Mouse (Mus musculus) inflammation-experienced regulatory T-cells, adult 6 months (primary cell): ENCODE measurements around the gene Atg2b. TPM values are rescaled to one million over a fixed set of nuclear protein-coding genes. Genes with fewer than 3 reads are reported as not detected.

Experiments used
- ATAC-seq: one replicate; pipeline ENCODE4 v1.8.0; 2017
- polyA plus RNA-seq, 3 experiments: library from polyadenylated mRNA; unstranded; fragments of 100-300 nt; shearing (Covaris generic); gene quantifications; one replicate each; pipeline ENCODE4 v1.2.1; 2017

The Atg2b gene
- 10 to 100 TPM in 2 of 3 experiments, 1 to 10 TPM in 1; 5.4 to 17.8 (median 13.3) TPM for polyA plus RNA-seq

DNA sequence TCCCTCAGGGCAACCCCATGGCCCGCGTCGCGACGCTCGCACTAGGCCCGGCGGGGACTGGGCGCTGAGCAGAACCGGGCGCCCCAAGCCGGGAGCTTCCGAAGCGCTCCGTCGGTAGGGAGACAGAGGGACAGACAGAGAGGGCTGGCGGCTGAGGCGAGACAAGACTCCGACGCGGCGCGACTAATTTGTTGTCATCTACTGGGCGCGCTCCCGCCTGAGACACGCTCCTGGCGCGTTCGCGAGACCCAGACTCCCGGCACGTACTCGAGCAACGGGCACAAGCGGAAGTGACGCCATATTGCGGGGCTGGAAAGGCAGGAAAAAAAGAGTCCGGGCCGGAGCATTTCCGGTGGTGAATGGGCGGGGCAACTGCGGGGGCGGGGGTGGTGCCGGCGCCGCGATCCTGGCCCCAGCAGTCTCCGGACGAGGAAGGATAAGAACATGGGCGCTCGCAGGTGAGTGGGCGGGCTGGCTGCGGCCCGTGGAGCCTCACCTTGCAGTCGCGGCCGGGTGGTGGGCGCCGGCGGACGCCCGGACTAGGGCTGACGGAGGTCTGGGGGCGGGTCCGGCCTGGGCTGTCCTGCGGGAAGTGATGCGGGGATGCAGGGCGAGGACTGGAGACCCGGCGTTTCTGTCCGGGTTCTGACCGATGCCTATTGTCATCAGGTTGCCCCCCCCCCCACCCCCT is at the start of gene Atg2b:
Atg2b (minus strand) TSS at position 211 of the 691 bp plus-strand sequence.
- peak; percentile 79 for ATAC-seq

DNA sequence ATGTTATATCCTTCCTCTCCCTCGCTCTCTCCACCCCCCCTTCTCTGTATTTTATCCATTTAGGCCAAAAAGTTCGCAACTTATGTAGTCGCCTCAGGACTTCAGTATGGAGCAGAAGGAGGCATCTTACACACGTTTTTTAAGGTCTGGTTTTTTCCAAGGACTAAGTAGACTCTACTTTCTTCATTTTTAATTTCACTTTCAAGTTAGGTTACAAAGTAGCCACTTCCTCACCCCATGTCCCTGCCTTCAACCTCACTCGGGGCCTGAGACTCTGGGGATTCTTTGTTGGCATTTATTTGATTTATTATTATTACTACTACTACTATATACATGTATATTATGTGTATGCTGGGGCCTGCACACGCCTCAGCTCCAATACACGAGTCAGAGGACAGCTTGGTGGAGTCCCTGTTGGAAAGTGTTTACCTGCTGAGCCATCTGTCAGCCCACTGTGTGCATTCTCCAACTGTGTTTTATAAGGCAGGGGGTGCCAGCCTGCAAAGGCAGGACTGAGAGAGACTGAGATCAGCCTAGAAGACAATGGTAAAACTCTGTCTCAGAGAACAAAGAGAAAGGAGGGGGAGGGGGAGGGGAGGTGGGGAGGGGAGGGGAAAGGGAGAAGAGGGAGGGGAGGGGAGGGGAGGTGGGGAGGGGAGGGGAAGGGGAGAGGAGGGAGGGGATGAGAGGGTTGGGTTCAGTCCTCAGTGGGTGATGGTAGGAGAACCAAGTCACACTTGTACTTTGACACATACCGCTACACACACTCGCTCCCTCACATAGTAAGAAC is 48.6 kb upstream of the Atg2b start:
- no peak for ATAC-seq

DNA sequence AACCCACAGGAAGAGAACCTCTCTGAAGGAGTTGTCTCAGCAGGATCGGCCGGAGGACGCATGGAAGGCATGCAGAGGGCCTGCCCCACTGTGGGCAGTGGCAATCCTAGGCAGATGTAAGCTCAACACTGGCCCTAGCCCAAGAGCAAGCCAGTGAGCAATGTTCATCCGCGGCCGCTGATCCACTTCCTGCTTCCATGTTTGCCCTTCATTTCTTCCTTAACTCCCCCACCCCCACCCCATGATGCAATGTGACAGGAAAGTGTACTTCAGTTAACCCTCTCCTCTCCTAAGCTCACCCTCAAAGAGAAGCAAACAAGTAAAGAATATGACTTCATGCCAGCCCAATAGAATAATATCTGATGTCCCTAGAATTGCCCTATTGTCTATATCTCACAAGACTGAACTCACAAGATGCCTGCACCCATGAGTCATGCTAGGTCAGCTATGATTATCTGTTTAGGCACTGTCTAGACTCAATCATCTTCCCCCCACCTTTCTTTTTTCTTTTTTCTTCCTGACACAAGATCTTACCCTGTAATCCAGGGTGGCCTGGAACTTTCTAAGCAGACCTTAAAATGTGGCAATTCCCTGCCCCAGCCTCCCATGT is 45.9 kb upstream of the Atg2b start:
- no peak for ATAC-seq

DNA sequence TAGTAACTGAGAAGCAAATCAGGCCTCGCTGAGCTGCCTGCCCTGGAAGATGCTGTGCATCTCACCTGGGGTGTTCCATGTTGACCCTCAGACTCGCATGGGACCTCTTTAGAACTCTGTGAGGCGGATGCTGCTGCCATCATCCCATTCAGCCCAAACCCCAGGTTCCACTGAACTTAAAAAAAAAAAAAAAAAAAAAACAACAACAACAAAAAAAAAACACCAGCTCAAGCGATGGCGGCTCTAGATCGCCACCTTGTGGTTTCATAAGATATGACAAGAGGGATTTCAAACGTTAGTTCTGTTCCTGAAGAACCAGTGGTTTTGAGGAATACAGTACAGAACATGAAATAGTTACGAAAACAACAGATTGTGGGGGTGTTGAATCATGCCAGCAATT is 43.0 kb upstream of the Atg2b start:
- no peak for ATAC-seq

DNA sequence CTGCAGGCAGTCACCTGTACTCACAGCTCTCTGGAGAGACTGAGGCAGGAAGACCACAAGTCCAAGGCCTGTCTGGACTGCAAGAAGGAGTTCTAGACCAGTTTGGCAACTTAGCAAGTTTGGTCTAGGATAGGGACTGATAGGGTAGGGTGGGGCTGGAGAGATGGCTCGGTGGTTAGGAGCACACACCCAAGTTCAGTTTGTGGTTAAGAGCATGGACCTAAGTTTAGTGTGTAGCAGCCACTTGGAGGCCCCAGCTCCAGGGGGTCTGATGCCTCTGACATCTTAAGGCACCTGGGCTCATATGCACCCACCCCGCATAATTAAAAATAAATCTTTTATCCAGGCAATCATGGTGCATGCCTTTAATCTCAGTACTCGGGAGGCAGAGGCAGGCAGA is 42.3 kb upstream of the Atg2b start:
- ATAC-seq = no peak

DNA sequence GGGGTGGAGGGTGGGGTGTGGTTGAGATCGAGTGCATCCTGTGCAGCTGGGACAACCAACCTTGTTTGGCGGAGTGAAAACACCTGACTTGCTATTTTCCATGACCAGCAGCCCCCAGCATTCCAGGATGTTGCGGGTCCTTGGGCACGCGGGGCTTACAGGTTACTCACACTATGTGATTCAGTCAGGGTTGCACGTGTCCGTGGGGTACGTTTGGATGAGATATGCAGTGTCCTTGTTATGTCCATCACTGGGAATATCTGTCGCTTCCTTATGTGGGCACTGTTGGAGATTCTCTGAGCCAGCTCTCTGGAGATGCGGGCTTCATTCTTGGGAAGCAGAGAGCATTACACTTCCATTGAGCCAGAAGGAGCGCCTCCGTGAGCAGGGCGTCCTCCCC is 40.7 kb upstream of the Atg2b start:
- ATAC-seq = no peak

DNA sequence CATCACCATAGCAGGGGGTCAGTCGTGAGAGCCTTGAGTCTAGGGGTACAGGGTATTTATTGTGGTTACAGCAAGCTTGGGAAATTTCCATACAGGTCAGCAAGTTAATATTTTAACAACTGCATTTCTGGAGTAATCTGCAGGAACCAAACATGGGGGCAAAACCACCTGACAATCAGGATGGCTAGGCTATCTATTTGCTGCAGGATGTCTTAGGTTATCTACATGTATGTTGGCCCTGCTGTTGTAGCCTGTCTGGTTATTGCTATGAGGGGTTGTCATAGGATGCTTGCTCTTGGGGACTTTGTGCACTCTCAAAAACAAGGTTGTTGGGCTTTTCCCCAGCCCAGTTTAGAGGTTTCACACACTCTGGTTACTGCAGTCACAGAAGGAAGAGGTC is 39.6 kb upstream of the Atg2b start:
- no peak for ATAC-seq

DNA sequence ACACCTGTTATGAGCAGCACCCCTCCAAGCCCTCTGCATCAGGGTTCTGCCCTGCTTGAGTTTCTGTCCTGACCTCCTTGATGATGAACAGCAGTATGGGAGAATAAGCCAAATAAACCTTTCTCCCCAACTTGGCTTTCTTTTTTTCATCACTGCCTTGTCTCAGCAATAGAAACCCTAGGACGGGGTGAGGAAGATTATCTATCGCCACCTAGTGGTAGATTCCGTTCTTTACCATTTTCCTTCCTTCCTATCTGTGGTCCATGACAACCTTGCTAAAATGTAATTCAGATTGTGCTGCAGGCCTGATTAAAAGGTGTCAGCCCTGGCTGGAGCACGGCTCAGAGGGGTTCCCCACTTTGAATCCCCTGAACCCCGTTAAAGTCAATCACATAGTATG is 37.6 kb upstream of the Atg2b start:
- peak; percentile 41 for ATAC-seq

DNA sequence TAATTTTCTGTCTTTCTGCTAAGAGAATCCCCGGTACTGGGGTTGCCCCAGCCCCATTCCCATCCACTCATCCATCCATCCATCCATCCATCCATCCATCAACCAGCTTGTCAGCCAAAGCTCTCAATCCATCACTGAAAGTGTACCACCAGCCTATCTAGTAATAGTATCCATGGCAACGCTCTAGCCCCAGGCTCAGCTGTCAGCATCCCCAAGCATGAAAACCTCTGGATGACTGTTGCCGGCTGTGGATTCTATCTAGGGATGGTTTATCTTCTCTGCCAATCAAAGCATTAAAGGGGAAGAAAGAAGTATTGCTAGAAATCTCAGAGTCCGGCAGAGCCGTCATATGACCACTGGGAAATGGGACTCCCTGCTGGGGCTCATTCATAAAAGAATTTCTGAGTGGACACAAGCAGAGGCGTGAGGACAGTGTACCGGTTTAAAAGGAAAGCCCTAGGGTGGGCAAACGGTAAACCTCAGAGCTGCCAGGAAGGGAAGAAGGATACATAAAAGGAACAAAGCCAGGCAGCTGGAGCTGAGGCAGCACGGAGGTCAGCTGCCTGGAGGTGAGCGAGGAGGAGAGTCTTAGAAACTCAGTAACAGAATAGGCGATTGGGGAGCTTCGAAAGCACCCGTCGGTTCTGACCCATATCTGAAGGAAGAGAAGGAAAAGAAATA is 36.6 kb upstream of the Atg2b start:
- no peak for ATAC-seq

DNA sequence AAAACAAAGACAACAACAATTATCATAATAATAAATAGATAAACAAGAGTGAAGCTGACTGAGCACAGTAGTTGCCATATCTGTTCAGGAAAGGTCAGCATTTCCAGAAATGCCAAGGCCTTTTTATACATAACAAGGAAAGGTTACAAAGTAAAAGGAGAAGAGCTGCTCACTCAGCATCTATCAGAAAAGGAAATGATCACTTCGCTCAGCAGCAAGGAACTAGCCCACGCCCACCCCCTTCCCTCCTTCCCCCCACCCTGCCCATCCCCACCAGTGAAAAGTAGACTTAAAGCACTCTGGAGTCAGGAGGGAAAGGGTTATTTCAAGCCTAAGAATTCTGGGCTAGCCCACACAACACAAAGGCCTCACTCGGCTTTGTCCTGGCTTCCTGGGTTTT is 35.2 kb upstream of the Atg2b start:
- no peak for ATAC-seq

DNA sequence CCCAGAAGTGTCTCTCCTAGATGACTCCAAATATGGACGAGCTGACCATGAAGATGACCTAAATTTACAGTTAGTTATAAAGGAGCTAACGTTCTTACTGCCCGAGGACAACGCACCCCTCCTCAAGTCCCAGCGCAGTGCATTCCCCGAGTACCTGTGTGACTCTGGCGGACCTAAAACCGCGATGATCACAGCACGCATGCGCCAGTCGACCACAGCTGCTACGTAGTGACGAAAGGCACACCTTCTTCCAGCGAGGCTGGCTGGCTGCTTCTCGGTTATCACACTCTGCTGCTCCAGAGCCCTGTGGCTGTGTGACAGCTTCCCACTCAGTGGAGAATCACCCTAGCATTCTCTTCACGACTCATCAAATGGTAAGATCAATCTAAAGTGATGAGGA is 33.6 kb upstream of the Atg2b start:
- ATAC-seq = no peak

DNA sequence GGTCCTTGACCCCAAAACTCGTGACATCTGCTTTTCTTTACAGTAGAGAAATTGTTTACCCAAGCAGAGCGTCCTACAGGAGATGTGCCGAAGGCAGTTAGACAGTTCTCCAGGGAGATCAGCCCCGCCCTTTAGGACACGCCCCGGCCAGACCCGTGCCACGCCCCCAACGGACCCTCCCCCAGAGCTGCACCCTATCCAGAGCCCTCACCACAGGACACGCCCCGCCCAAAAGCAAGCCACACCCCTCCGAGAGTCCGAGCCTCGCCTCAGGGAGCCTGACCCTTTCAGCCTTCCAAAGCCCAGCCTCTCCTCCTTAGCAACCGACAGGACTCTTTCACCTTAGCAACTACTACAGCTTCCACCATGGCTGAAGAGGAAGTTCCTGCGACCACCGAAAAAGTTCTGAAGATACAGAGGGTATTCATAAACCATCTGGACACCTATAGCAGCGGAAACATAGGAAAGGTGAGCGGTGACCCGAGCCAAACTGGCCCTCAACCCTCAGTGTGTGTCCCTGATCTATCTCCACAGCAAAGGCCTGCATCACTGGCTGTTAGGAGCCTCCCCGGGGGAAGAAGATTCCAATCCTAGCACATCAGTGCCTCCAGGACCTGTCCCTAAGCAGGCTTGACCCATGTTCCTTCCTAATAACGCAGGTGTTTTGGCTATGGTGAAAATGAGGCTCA is 20.9 kb upstream of the Atg2b start, which contains the start of gene Ak7:
Ak7 (plus strand) TSS at position 178 of the 689 bp plus-strand sequence.
- ATAC-seq = no peak

DNA sequence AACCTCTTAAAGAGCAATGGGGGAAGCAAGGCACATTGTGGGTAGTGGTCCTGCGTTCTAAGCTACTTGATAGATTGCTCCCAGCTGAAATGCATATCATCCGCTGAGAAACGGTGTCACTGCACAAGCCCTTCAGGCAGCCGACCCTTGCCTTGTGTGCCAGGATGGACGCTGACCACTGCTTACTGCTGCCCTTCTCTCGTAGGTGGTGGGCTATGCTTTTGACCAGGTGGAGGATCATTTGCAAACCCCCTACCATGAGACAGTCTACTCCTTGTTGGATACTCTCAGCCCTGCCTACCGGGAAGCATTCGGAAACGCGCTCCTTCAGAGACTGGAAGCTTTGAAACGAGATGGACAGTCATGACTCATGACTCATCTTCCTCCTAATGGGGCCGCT is 15.4 kb upstream of the Atg2b start:
- no peak for ATAC-seq

DNA sequence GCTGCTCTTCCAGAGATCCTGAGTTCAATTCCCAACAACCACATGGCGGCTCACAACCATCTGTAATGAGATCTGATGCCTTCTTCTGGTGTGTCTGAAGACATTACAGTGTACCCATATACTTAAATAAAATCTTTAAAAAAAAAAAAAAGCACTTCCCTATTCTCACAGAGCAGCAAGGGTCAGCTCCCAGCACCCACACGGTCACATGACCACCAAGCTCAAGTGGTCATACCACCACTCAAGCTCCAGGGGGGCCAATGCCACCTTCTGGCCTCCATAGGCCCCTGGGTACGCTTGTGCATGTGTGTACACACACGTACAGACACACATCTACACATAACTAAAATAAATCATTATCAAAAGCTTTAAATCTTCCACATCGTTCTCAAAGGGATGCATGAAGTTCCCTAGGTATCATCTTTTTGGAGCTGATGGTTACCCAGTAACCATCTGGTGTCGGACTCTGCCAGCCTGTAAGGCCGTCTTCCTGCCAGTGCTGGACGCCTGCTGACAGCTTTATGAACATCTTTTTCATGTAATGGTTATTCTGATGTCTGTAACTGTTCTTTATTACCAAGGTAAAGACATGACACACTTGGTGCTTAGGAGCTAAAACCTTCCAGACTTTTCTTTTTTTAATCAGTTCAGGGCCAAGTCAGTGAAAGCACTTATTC is 12.2 kb upstream of the Atg2b start:
- no peak for ATAC-seq

DNA sequence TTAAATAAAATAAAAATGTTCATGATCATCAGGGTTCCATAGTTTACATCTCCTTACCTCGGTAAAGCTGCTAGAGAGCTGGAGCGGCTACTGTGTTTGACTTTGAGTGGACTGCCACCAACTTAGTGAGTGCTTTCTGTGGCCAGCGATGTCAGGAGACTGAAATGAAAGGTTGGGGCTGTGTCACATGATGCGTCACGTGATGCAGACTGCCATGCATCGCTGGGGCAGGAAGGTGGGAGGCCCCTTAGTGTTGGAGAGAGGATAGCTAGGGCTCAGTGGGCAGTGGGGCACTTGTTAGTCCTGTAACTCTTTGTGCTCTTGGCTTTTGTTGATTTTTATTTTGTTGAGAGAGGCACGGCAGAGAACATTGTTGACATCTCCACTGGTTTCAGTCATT is 10.8 kb upstream of the Atg2b start:
- no peak for ATAC-seq

DNA sequence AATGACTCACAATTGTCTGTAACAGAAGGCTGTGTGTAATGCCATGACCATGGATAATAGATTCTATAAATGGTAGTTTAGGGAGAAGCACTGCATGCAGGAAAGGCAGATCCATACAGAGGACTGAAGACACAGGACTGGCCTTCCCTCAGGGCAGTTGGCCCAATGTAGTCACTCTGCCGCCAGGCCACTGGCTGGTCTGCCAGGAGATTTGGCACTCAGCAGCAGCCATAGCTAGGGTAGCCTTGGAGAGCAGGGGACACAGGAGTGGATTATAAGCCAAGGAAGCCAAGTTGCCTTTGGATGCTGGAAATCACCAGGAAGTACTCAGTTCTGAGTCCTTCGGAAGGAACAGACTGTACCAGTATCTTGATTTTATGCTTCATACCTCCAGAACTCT is 9.0 kb upstream of the Atg2b start:
- no peak for ATAC-seq

DNA sequence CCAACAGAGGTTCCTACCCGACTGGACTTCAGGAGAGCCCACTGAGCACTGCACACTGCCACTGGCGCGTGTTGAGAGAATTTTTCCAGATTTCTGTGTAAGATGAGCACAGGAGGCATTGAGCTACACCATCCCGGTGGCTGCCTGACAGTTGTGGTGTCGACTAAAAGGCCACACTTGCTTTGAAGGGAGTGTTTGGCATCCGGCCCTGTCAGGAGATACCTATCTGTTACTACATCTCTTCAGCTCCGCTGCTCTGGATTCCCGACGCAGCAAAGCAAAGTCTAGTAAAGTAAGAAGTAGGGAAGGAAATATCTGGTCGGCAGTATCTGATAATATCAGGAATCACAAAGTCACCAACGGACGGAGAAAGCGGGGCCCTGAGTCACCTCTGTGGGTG is 4.4 kb upstream of the Atg2b start:
- no peak for ATAC-seq

DNA sequence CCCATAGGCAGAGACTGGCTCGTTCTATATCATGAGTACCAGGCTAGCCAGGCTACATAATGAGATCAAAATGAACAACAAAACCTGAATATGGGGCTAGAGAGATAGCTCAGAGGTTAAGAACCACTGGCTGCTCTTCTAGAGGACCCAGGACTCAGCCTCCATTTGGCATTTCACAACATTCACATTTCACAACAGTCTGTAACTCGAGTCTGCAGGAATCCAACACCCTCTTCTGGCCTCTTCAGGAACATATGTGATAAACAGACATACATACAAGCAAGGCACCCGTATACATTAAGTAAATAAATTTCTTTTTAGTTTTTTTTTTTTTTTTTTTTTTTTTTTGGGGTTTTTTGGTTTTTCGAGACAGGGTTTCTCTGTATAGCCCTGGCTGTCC is 3.5 kb upstream of the Atg2b start:
- ATAC-seq = no peak

DNA sequence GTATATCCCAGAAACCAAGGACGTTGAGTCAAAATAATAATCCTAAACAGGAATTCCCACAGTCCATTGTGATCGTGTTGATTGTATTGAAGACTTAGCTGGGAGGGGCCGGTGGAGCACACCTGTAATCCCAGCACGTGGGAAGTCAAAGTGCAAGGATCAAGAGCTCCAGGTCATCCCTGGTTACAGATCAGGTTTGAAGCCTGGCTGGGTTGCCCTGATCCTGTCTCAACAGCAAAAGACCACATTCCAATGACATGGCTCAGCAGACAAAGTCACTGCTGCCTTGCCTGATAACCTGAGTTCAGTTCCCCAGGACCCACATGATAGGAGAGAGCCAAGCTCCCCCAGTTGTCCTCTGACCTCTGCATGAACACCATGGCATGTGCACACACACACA is 2.4 kb upstream of the Atg2b start:
- ATAC-seq = no peak

DNA sequence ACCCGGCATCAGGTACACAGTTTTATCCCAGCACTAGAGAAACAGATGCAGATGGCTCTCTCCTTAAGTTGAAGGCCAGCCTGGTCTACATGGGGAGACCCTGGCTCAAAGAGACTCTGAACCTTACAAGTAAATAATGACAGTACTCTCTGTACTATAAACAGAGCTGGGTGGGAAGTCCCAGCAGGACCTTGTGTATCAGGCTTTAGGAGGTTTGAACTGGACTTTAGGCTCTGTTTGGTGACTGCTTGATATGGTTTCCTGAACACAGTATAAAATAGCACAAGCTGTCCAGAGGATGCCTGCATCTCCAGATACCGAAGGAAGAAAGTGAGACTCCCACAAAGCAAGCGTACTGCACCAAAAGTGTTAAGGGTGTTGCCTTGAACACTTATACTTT is 1.8 kb upstream of the Atg2b start:
- ATAC-seq = no peak

DNA sequence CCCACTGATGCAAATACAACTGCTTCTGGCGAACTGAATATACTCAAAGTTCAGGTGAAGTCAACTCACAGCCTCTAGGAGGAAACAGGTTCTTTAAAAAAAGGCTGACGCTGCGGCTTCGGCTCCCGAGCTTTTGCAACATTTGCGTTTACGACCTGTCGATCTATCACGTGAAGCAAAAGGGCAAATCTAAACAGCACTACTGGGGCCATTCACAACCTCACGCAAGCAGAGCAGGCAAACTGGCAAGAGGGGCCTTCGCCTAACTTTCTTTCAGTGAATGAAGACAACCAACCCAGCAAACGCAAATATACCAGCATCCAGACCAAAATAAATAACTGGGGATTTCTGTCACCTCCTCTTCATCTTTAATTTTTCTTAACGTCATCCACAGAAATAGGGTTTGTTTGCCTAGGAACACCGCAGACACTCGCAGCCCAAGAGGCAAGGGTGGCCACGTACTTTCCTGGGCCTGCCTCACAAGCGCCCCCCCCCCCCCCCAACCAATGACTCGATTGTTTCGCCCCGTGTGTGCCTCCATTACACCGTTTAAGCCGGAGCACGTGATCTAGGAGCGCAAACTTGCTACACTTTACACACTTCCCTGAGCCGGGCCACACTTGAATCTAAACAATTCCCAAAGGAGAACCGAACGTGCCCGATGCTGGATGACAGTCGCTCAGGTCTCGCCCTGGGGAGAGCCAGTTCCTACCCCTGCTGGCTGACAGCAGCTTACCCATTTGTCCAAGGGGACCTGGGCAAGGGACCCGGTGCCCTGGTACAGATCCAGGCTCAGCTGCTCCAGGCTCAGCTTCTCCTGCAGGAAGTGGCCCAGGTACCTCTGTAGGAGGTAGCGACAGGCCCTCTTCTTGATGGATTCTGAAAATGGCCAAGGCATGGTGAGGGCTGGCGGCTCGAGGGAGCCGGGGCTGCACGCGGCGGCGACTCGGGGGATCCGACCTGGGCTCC is 794 bp downstream of the Atg2b start, which contains the start of gene Gskip:
Gskip (plus strand) TSS at position 897 of the 969 bp plus-strand sequence.
- ATAC-seq = peak; percentile 51
